Mouse (Mus musculus) spleen, postnatal 4 days (tissue): ENCODE results near the gene Ano10.

Experiments used
- DNase-seq, 2 experiments: peaks; one replicate each; pipeline ENCODE4 v3.0.0; 2022; ENCODE audit warnings: low spot score in 2 of 2

Ano10 gene

DNA sequence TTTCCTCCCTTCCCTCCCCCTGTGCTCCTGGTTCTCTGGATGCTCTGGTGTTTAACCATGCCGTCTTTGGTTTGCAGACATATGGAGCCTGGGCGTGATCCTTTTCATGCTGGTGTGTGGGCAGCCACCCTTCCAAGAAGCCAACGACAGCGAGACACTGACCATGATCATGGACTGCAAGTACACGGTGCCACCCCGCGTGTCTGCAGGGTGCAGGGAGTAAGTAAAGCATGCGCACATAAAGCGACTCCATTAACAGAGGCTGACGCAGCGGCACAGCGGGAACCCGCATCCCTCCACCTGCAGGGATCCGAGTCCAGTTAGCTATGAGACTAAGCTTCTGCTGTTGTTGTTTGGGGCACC lies 137.2 kb downstream of the Ano10 start:
- no peak for DNase-seq

DNA sequence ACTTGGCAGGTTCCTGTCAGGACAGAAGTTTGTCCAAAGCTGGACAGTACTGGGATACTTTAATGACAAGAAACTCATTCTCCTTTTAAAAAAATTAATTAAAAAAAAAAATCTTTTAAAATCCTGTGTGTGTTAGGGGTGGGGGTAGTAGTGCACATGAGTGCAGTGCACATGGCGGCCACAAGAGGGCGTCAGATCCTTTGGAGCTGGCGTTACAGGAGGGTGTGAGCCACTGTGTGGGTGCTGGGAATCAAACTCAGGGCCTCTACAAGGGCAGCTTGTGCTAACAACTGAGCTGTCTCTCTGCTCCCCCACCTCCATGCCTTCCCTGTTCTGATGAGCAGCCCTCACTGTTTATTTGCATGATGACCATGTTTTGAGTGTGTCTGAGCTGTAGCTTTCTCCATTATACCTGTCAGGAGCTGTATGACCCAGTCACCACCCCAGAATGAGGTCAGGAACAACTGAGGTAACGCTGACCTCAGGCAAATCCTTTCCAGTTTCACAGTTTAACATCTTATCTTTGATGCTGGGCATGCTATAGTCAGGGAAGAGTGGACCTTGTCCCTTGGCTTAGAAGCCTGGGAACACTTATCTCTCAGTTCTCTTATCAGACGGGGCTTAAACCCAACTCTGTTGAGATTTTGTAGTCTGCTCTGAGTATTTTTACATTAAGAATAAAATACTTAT lies 137.7 kb downstream of the Ano10 start:
- no peak for DNase-seq

DNA sequence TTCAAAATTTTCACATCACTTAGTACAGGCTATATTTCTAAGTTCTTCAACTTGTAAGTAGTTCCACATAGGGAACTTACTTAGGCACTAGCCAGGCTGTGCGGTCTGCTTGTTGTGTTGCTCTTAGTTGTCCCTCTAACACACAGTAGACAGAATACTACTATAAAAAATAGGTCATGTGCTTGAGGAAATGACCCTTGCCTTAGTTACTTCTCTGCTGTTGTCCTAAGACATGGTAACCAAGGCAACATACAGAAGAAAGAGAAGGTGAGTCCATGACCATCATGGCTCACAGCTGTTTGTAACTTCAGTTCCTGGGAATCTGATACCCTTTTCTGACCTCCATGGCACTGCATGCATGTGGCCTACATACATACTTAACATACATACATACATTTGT lies 139.0 kb downstream of the Ano10 start:
- DNase-seq, result no peak

DNA sequence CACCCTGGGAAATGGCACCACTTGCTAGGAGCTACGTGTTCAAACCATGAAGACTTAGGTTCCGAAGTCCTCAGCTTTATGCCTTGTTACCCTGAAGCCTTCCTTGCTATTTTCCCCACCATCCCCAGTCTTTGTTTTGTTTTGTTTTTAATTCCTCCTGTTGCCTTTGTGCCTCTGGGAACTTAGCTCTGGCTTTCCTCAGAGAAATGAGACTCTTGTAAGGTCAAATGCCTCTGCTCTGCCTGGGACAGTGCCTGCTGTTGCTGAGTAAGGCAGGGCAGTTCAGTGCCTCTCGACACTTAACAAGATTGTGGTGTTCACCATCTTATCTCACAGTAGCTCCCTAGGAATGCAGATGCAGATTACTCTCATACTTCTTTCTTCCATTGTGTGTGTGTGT lies 140.8 kb downstream of the Ano10 start:
- no peak for DNase-seq

DNA sequence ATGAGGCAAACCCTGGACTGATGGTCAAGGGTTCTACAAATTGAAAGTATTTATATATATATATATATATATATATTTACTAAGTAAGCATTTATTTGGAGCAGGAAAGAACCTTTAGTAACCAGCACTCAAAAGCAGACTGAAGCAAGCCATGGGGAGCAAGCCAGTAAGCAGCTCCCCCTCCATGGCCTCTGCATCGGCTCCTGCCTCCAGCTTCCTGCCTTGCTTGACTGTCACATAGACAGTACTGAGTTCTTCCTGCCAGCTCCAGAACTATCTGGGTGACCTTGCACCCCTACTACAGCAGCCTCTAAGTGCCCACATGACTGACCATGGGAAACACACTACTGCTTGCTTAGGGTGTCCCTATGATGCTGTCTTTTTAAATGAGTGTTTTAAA lies 141.7 kb downstream of the Ano10 start:
- DNase-seq, result no peak

DNA sequence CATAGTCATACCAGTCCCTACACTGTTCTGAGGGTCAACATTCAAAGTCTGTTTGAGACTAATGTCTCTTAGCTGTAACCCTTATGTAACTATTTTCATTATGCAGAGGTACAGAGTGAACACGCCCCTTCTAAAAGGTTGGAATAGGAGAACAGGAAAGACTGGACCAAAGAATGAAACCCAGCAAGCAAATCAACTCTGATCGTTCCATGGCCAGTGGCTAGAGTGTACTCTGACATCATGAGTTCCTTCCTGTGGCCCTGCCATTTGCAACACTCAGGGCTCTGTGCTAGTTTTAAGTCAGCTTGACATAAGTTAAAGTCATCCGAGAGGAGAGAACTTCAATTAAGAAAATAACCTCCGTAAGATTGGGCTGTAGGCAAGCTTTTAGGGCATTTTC lies 142.2 kb downstream of the Ano10 start:
- no peak for DNase-seq

DNA sequence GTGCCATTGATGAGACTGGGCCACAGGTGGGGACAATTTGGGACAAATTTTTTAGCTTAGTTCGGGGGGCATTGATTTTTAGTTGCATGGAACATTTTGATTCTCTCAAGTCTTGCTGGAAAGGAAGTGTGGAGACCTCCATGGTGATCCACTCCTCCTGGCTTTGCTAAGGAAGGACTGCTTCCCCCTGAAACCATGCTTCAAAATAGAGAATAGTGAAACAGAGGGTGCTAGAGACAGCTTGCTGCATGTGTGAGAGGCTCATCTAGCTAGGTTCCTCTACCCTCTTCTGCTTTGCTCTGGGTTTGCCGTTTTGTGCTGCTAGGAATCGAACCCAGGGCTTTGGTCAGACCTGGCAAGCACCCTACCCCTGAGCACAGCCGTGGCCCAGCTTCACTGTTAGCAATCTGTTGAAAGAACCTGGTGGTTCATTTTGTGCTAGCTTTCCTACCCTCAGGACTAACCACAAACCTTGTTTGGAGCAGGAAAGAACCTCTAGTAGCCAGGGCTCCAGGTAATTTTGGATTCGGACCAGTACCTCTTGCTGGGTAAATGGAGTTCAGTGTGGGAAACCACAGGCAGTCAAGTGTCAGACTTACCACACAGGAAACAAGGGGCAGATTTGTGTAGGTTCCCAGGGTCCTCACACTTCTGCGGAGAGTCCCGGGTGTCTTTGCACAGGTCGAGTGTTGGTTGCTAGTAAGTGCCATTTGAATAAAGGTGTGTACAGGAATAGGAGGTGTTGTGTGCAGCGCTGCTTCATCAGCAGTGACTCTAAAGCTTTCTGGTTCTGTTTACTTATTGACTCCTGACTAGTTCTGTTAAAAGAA lies 144.0 kb downstream of the Ano10 start:
- no peak for DNase-seq

DNA sequence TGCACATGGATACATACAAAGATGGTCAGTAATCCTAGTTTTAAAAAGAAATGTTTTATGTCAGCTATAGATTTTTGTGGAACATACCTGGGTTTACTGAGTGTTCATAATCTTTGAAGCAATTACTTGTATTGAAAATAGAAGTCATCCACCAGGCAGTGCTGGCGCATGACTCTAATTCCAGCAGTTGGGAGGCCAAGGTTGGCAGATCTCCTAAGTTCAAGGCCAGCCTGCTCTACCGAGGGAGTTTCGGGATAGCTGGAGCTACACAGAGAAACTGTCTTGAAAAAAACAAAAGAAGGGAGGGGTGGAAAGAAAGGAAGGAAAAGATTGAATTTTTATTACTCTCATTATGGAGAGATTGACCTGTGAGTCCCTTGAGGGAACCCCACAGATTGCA lies 145.9 kb downstream of the Ano10 start:
- no peak for DNase-seq

DNA sequence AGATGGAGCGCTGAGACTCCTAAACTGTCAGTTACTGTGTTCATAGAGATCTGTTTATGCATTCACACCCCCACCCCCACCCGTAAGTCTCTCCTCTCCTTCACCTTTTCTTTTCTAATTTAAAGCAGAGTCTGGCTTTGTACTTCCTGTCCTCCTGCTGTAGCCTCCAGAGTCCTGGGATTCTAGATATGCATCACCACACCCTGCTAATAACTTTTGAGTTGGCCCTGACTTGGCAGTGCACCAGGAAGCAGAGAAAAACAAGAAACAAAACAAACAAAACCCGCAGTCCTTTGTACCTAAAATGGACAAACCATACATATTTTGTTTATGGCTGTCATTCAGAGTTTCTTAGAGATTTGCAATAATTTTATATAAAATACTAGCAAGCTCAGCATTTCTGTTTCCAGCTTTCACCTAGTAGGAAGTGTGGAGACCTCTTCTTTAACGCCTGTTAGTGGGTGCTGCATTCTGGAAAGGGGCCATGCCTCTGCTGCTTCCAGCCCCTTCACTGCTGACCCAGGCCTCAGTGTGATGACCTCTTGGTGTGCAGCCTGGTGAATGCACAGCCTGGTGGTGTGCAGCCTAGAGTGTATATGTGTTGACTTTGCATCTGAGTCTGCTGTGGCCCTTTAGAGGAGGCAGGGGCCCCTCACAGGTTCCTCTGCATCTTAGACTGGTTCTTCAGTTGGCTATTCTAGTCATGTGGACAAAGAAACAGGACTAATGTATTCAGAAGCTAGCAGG lies 147.9 kb downstream of the Ano10 start:
- DNase-seq, result no peak

DNA sequence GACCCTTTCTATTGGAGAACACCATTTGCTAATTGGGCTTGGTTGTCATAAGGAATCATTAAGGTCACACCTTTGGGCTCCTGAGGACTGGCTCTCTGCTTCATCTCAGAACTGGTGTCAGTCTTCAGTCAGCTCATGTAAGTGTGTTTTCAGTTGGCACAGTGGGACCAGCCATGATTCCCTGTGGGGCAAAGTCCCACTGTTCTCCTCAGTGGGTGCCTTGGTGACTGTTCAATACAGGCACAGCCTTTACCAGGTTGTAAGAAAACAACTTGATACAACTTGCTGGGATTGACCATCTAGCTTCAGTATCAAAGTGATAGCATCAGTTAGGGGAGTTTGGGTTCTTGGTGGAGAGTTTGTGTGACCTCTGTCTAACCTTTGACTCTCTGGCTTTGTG lies 148.5 kb downstream of the Ano10 start:
- DNase-seq, result no peak

DNA sequence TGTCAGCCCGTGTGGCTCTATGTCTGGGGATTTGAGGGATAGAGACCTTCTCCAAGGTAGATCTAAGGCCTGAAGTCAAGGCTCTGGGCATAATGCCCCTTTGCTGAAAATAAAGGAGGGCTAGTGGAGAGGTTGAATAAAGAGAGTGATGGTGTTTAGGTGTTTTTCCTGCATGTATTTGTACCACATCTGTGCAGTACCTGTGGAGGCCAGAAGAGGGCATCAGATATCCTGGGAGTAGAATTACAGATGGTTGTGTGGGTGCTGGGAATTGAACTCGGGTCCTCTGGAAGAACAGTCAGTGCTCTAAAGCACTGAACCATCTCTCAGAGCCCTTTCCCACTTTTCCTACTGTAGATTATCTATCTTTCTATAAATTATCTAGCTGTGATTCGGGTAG lies 149.4 kb downstream of the Ano10 start:
- no peak for DNase-seq

DNA sequence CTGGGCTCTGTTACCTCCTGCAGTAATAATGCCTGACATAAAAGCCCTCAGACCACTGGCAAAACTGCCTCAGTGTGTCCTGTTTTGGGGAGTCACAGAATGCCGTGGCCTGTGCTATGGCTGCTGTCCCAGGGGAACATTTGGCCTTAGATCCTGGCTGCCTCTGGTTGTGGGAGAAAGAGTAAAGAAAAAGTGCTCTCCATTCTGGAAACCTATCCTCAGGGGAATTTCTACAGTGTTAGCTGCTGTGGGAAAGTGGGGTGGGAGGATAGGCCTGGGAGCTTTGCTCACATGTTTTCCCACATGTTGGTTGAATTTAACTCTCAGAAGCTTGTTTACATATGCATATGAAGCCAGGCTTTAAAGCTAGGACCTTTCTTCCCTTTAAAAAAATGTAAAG lies 151.0 kb downstream of the Ano10 start:
- DNase-seq, result no peak

DNA sequence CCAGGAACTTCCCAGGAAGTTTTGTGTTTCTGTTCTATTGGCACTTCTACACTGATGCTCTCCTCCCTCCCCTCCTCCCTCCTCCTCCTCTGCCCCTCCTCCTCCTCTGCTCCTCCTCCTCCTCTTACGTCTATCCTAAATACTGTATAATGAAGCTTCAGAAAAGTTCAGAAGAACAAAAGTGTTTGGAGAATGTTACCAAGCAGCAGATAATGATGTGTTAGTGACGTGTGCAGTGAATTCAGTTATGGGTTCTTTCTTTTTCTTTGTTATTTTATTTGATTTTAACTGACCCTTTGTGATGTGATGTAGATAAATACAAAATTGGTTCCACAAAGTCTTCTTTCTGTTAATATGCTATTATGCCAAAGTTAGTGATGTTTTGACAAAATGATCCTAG lies 155.0 kb downstream of the Ano10 start:
- DNase-seq, result no peak

DNA sequence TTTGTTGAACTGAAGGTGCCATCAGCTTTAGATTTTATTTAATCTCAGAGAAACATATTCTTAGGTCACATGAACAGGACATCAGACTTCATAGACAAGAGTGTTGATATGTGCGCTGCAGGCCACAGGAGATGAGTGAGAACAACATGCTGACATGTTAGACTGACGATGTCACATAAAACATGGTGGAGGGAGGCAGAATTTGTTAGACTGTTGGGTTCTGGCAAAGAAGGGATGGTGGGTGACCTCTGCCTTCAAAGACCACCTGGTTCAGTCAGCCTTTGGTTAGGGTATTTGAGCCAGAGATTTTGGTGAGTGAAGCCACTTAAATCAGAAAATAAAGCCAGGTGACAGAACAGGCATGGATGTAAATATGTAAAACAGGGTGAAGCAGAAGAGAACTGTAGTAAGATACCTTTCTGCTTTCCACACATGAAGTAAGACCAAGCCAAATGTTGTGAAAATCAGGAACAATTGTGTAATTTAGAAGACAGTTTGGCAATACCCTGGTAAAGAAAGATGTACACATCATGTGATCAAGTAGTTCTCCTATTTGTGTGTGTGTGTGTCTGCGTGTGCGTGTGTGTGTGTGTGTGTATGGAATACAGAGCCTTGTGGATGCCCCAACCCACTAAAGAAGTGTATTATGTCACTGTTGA lies 155.7 kb downstream of the Ano10 start:
- DNase-seq, result no peak

DNA sequence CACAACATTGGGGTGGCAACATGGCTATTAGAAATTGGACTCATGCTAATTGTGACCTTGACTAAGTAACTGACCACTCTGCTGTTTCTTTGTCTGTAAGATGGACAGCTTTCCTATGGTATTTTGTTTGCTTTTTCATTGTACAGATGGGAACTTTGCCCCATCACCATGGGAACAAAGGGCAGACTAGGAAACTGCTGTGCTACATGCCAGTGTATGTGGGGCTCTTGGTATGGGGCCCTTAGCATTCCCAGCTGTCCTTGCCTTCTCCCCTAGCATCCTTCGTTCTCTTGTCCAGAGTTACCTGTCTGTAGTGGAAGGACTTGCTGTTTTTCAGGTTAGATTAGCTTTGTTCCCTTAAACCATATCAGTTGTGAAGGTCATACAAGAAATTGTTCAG lies 156.3 kb downstream of the Ano10 start:
- DNase-seq, result no peak

DNA sequence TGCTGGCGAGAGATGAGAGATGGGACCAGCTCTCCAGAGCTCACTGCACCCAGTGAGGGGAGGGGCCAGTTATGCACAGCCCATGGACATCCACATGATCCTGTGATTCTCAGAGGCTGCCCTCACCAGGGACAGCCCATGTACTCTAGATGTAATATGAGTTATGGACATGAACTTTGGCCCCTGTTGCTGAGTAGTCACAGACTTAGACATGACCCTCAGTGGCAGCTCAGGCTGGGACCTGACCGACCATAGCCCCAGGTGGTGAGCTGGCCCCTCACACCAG lies 158.4 kb downstream of the Ano10 start:
- no peak for DNase-seq

DNA sequence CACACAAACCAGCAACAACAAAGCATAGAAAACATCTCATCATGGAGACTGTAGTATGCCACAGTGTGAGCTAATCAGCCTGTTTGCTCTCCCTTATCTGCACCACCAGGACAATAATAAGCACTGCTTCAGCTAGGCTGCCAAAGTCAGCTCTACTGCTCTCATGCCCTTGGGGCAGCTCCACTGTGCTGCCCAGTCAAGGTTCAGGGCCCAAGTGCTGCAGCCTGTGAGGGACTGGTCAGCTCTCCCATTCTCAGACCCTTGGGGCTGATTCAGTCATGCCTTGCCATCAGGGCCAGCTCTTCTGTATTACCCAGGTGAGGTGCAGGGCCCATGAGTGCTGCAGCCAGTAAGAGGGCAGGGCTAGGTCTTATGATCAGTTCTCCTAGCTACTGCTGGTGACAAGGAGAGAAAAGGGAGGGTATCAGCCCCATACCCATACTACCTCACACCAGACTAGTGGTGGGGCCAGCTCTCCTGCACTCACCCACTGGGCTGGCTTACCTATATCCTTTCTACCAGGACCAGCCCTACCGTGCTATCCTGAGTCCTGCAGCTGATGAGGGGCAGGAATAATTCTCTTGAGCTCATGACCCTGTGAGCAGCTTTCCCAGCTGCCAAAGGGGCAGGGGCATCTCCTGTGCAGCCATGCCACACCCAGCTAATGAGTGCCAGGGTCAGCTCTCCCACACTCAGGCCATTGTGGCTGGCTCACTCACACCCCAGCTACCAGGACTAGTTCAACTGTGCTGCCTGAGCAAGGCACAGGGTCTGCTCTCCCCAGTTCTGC lies 158.9 kb downstream of the Ano10 start:
- no peak for DNase-seq

DNA sequence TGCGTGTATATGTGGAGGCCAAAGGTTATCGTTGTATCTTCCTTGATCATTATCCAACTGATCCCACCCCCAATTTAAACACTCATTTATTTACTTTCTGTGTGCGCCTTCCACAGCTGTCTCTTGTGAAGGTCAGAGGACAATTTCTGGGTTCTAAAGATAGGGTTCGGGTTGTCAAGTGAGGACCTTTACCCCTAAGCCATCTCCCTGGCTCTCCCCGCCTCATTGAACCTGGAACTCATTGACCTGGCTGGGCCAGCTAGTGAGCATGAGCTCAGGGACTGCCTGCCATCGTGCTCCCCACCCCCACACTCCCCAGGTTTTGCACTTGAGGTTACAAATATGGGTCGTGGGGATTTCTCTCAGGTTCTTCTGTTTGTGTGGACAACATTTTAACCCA lies 162.1 kb downstream of the Ano10 start:
- DNase-seq, result no peak

DNA sequence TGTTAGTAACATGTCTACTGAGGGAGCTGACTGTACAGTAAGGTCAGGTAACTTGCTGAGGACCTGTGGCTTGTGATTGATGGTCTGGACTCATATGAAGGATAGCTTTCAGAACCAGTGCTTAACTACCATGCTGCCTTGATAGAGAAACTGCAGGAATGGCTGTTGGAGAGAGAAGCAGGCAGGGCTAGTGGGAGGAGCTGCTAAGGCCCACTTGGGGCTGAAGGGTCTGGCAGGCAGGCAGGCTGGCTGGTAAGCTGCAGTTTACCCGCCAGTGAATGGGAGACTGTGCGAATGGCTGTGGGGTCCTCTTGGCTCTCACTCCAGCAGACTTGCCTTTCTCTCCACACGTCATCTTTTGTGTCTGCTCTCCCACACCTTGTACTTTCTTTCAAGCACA lies 163.6 kb downstream of the Ano10 start:
- DNase-seq, result no peak

DNA sequence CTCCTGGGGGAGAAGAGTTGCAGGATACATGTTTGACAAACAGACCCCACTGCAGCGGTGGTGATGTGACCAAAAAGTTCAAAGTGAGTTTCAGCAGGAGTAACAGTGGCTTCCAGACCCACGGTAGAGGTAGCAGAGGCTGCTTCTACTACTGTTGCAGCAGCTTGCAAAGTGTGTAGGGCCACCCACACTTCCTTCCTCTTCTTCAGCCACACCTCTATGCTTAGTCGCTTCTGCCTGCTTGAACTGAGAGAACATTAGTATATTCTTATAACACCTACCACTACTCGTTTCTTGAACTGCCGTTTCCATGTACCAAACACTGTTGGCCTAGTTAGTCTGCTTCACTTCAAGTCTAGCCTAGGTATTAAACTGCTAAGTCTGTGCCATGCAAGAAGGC lies 165.5 kb downstream of the Ano10 start:
- peak; percentile 38 to 70 for DNase-seq

DNA sequence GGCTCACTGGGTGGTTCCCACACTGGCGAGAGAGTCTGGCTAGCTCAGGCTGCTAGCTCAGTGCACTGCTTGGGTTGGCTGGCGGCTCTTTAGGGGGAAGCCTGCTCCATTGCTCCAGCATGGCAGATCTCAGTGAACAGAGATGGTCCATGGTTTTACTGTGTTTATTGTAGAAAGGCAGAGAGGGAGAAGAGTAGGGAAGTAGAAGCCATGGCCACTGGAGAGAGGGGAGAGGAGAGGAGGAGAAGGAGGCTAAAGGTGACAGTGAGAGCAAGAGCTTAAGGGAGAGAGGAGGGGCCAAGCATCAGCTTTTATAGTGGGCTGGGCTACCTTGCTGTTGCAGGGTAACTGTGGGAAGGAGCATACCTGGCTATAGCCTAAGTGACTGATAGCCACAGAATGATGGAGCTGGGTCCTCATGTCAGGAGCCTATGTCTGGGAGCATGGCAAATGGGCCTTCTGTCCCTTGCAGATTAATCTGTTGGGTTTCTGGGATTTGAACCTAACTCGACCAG lies 166.9 kb downstream of the Ano10 start:
- DNase-seq, result no peak

DNA sequence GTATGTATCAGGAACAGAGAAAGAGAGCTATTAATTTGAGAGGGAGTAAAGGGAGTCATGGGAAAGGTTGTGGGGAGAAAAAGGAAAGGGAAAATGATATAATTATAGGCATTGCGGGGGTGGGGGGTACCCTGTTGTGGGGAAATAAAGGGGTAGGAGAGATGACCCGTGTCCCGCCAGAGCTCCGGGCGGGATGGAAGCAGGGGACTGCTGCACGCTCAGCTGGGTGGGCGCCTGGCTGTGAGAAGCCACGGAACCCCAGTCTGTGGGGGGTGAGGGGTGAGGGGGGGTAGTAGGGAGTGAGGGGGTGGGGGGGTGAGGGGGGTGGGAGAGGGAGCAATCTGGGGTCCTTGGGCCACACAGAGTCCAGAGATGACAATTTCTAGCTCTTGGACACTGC lies 167.4 kb downstream of the Ano10 start:
- no peak for DNase-seq
